Mouse (Mus musculus): ENCODE results near the gene 1700003F12Rik.

- TF ChIP-seq CTCF (IDR thresholded peaks at IDR 0.05; ENCODE audit: borderline replicate concordance, control insufficient read depth, extremely low read depth, insufficient read depth, low read length, poor library complexity), result no peak
- TF ChIP-seq POLR2A (IDR thresholded peaks at IDR 0.05; ENCODE audit: control insufficient read depth, extremely low read depth, insufficient read depth, low read length, poor library complexity), result no peak
These were observed 44.4 kb downstream of the 1700003F12Rik start for GRCm38 (mm10) chr2:154591239-154591638.
